8 mouse cellular contexts compared by ENCODE assay signal in genomic region chr4:62763990-62764389, GRCm38 (mm10).
A peak's percentile ranks its signal among the peaks of the same experiment; 100 is the strongest.
DNase-seq lines count a peak whose midpoint lies in the region; ATAC-seq and TF ChIP-seq lines count a peak whose summit lies in the region.

No protein-coding gene starts in this region.

- no peaks in the 10 kb centered on the region for H3K79me3 ChIP-seq in C2C12 (ENCODE audit: low read depth)

- H3K27ac ChIP-seq in forebrain, embryonic 11.5 days (ENCODE audit: low read depth, low read length): no peak overlapping the region
- H3K27ac ChIP-seq in heart, embryonic 14.5 days (replicated peaks in 1 of 2; ENCODE audit: control insufficient read depth in 1 of 2, insufficient read depth in 1 of 2, low read depth in 2 of 2, low read length in 2 of 2): no peak overlapping the region
- no peak overlapping the region for H3K27ac ChIP-seq in kidney, postnatal 0 days

- H3K9ac ChIP-seq in forebrain, embryonic 11.5 days (ENCODE audit: low read length): no peak overlapping the region
- H3K9ac ChIP-seq in heart, embryonic 14.5 days (ENCODE audit: low read length): no peak overlapping the region
- H3K9ac ChIP-seq in kidney, postnatal 0 days (ENCODE audit: low read depth, low read length): no peak overlapping the region

- peak; percentile 90 for ATAC-seq in forebrain, embryonic 11.5 days (replicated peaks; ENCODE audit: low FRiP score)
- ATAC-seq in heart, embryonic 14.5 days (ENCODE audit: insufficient number of reproducible peaks, insufficient read depth, low FRiP score, low read depth): peak; percentile 84
- ATAC-seq in kidney, postnatal 0 days (replicated peaks; ENCODE audit: low FRiP score, low read depth): peak; percentile 86

- H3K4me1 ChIP-seq in forebrain, embryonic 11.5 days (replicated peaks; ENCODE audit: control insufficient read depth, insufficient read depth, low read length): no peaks in the 10 kb centered on the region
- peaks cover 11 to 12% of the 10 kb centered on the region in 2 experiments for H3K4me1 ChIP-seq in heart, embryonic 14.5 days (ENCODE audit: control insufficient read depth in 2 of 2, insufficient read depth in 2 of 2, low read length in 2 of 2)
- no peaks in the 10 kb centered on the region for H3K4me1 ChIP-seq in kidney, postnatal 0 days (replicated peaks; ENCODE audit: insufficient read depth, low read length)

- no peaks in the 10 kb centered on the region for H3K36me3 ChIP-seq in C2C12 (ENCODE audit: control insufficient read depth, insufficient read depth)
- no peaks in the 10 kb centered on the region for H3K36me3 ChIP-seq in forebrain, embryonic 11.5 days (ENCODE audit: control insufficient read depth, insufficient read depth, low read length)
- no peaks in the 10 kb centered on the region for H3K36me3 ChIP-seq in heart, embryonic 14.5 days (ENCODE audit: control insufficient read depth, insufficient read depth, low read length)
- H3K36me3 ChIP-seq in kidney, postnatal 0 days (ENCODE audit: insufficient read depth, low read length): no peaks in the 10 kb centered on the region
- no peaks in the 10 kb centered on the region for H3K36me3 ChIP-seq in splenic B cell, adult 2 months (ENCODE audit: control insufficient read depth, insufficient read depth, low read length, poor library complexity, severe bottlenecking)

- peak; percentile 77 for TF ChIP-seq CTCF in C2C12 (IDR thresholded peaks at IDR 0.05; ENCODE audit: control insufficient read depth, insufficient read depth, insufficient read length)
- peak; percentile 96 for TF ChIP-seq CTCF in brain, embryonic 14.5 days (IDR thresholded peaks at IDR 0.05; ENCODE audit: borderline replicate concordance, extremely low read depth, insufficient read depth, insufficient read length)
- peak; percentile 97 for TF ChIP-seq CTCF in kidney, postnatal 0 days (IDR thresholded peaks at IDR 0.05; ENCODE audit: low read depth)

- H3K79me2 ChIP-seq in C2C12 (ENCODE audit: control insufficient read depth, insufficient read depth): no peaks in the 10 kb centered on the region

- H3K4me2 ChIP-seq in forebrain, embryonic 11.5 days (ENCODE audit: low read depth, low read length, severe bottlenecking): no peak overlapping the region
- no peak overlapping the region for H3K4me2 ChIP-seq in heart, embryonic 14.5 days (ENCODE audit: low read length)
- no peak overlapping the region for H3K4me2 ChIP-seq in kidney, postnatal 0 days (ENCODE audit: low read length)

- 16% methylated on average over 5 of the region's 5 CpGs for WGBS in forebrain, embryonic 11.5 days
- WGBS in heart, embryonic 14.5 days: 9% methylated on average over 5 of the region's 5 CpGs
- 5% methylated on average over 5 of the region's 5 CpGs for WGBS in kidney, postnatal 0 days

- H3K27me3 ChIP-seq in C2C12 (ENCODE audit: control insufficient read depth, insufficient read depth, insufficient read length): peaks cover 28% of the 10 kb centered on the region
- H3K27me3 ChIP-seq in forebrain, embryonic 11.5 days (ENCODE audit: control insufficient read depth, insufficient read depth, low read length): no peaks in the 10 kb centered on the region
- H3K27me3 ChIP-seq in heart, embryonic 14.5 days (ENCODE audit: control insufficient read depth, insufficient read depth, low read length): peaks cover 3% of the 10 kb centered on the region; the same call in 1 of the 2 replicates
- no peaks in the 10 kb centered on the region for H3K27me3 ChIP-seq in kidney, postnatal 0 days (ENCODE audit: insufficient read depth, low read length)
- no peaks in the 10 kb centered on the region for H3K27me3 ChIP-seq in splenic B cell, adult 2 months (ENCODE audit: control insufficient read depth, insufficient read depth, low read length, poor library complexity, severe bottlenecking)

- DNase-seq in brain, embryonic 14.5 days (ENCODE audit: low read depth): peak; percentile 88
- peak; percentile 87 for DNase-seq in forebrain, embryonic 11.5 days (ENCODE audit: low spot score)
- DNase-seq in kidney, postnatal 0 days (ENCODE audit: low spot score): peak; percentile 90
- DNase-seq in liver: peak; percentile 67
- DNase-seq in natural killer cell, adult 2 months (ENCODE audit: low spot score in 2 of 2): peak; percentile 55 to 73
- peak; percentile 82 for DNase-seq in splenic B cell, adult 2 months (ENCODE audit: low read depth, low spot score)

- no peak overlapping the region for H3ac ChIP-seq in C2C12 (ENCODE audit: control insufficient read depth, insufficient read length, low read depth)

- H3K4me3 ChIP-seq in C2C12 (ENCODE audit: insufficient read depth, poor library complexity, severe bottlenecking): no peak overlapping the region
- no peak overlapping the region for H3K4me3 ChIP-seq in forebrain, embryonic 11.5 days (ENCODE audit: low read depth, low read length)
- H3K4me3 ChIP-seq in heart, embryonic 14.5 days (ENCODE audit: control insufficient read depth in 1 of 2, insufficient read depth in 1 of 2, low read depth in 1 of 2, low read length in 2 of 2): no peak overlapping the region
- no peak overlapping the region for H3K4me3 ChIP-seq in kidney, postnatal 0 days (replicated peaks; ENCODE audit: low read depth, low read length)

- H3K9me3 ChIP-seq in forebrain, embryonic 11.5 days (ENCODE audit: control insufficient read depth, low read length): no peaks in the 10 kb centered on the region
- H3K9me3 ChIP-seq in heart, embryonic 14.5 days (ENCODE audit: control insufficient read depth, low read length): no peaks in the 10 kb centered on the region
- H3K9me3 ChIP-seq in kidney, postnatal 0 days (replicated peaks; ENCODE audit: low read length): no peaks in the 10 kb centered on the region

- no peak for TF ChIP-seq POLR2A in brain, embryonic 14.5 days (IDR thresholded peaks at IDR 0.05; ENCODE audit: borderline replicate concordance, extremely low read depth, insufficient read depth, insufficient read length, poor library complexity, severe bottlenecking)

TF ChIP-seq in C2C12, 6 proteins besides CTCF, POLR2A, EP300 and RAD21:
- TF ChIP-seq USF1 (IDR thresholded peaks at IDR 0.05; ENCODE audit: low read depth): no peak
- TF ChIP-seq CEBPB (IDR thresholded peaks at IDR 0.05; ENCODE audit: low read depth): no peak
- TF ChIP-seq MAX (IDR thresholded peaks at IDR 0.05): no peak
- TF ChIP-seq FOSL1 (IDR thresholded peaks at IDR 0.05; ENCODE audit: insufficient read depth, low read length, poor library complexity, severe bottlenecking): no peak
- no peak for TF ChIP-seq MYOG (IDR thresholded peaks at IDR 0.05; ENCODE audit: control insufficient read depth, extremely low read depth, insufficient read length)
- no peak for TF ChIP-seq MYOD1 (IDR thresholded peaks at IDR 0.05; ENCODE audit: control insufficient read depth, insufficient read length, low read depth)
